Mouse (Mus musculus): ENCODE results near the gene Rnf111.
"Not testable (repeated sequence)": the region's sequence is repeated elsewhere in the genome, so short reads cannot be mapped to it uniquely, and the experiment has no call there.

Gene Rnf111

GRCm38 (mm10) chr9:70503626-70504041, at the start of gene Rnf111:
Gene Rnf111 (minus strand): TSS chr9:70503725.
- peak; percentile 98 for DNase-seq (ENCODE audit: low spot score)

- not testable (repeated sequence) for DNase-seq (ENCODE audit: low spot score)
These were observed 48.7 kb upstream of the Rnf111 start for GRCm38 (mm10) chr9:70552233-70552632.

- no peak for DNase-seq (ENCODE audit: low spot score)
These were observed 48.0 kb upstream of the Rnf111 start for GRCm38 (mm10) chr9:70551524-70551923.

- no peak for DNase-seq (ENCODE audit: low spot score)
These were observed 44.8 kb upstream of the Rnf111 start for GRCm38 (mm10) chr9:70548304-70548703.

- DNase-seq (ENCODE audit: low spot score), result not testable (repeated sequence)
These were observed 43.1 kb upstream of the Rnf111 start for GRCm38 (mm10) chr9:70546576-70546975.

GRCm38 (mm10) chr9:70544831-70545230, 41.3 kb upstream of the Rnf111 start:
- no peak for DNase-seq (ENCODE audit: low spot score)

GRCm38 (mm10) chr9:70543985-70544384, 40.5 kb upstream of the Rnf111 start:
- DNase-seq (ENCODE audit: low spot score), result no peak

- DNase-seq (ENCODE audit: low spot score), result peak; percentile 73
These were observed 39.7 kb upstream of the Rnf111 start for GRCm38 (mm10) chr9:70543048-70543880.

- peak; percentile 100 for DNase-seq (ENCODE audit: low spot score)
These were observed 38.9 kb upstream of the Rnf111 start, which contains the start of gene Sltm for GRCm38 (mm10) chr9:70542305-70543041. Gene Sltm (plus strand): TSS chr9:70542754.

- DNase-seq (ENCODE audit: low spot score), result no peak
These were observed 38.1 kb upstream of the Rnf111 start for GRCm38 (mm10) chr9:70541584-70541983.

GRCm38 (mm10) chr9:70533328-70533727, 29.8 kb upstream of the Rnf111 start:
- DNase-seq (ENCODE audit: low spot score), result no peak

GRCm38 (mm10) chr9:70524366-70524765, 20.8 kb upstream of the Rnf111 start:
- no peak for DNase-seq (ENCODE audit: low spot score)

- no peak for DNase-seq (ENCODE audit: low spot score)
These were observed 20.3 kb upstream of the Rnf111 start for GRCm38 (mm10) chr9:70523813-70524212.

- no peak for DNase-seq (ENCODE audit: low spot score)
These were observed 17.1 kb upstream of the Rnf111 start for GRCm38 (mm10) chr9:70520651-70521050.

GRCm38 (mm10) chr9:70511681-70512080, 8.2 kb upstream of the Rnf111 start:
- DNase-seq (ENCODE audit: low spot score), result no peak

GRCm38 (mm10) chr9:70510998-70511583, 7.6 kb upstream of the Rnf111 start:
- DNase-seq (ENCODE audit: low spot score), result no peak

- no peak for DNase-seq (ENCODE audit: low spot score)
These were observed 6.5 kb upstream of the Rnf111 start for GRCm38 (mm10) chr9:70509906-70510525.

- no peak for DNase-seq (ENCODE audit: low spot score)
These were observed 3.3 kb upstream of the Rnf111 start for GRCm38 (mm10) chr9:70506787-70507186.

- DNase-seq (ENCODE audit: low spot score), result no peak
These were observed 2.7 kb upstream of the Rnf111 start for GRCm38 (mm10) chr9:70506186-70506585.

- peak; percentile 84 for DNase-seq (ENCODE audit: low spot score)
These were observed 416 bp downstream of the Rnf111 start for GRCm38 (mm10) chr9:70503015-70503603.

GRCm38 (mm10) chr9:70502284-70503014, 1.1 kb downstream of the Rnf111 start:
- DNase-seq (ENCODE audit: low spot score), result no peak
